Mouse (Mus musculus): ENCODE data around the gene Gm2a. TPM values are rescaled to one million over a fixed set of nuclear protein-coding genes. Genes with fewer than 3 reads are reported as not detected.

The Gm2a gene
- total RNA-seq, 2 experiments from 2014 or later = 10.6 to 10.9 TPM

Other genes with a start within 250 kb of the Gm2a start
- 10 to 100 TPM; 34.6 to 47.1 TPM for gene Lyrm7, start 237.2 kb upstream of the Gm2a start, total RNA-seq (2021)
- 100 to 1,000 TPM; 290 to 301 TPM for gene Hint1, start 231.7 kb upstream of the Gm2a start, total RNA-seq (2021)
- gene Gpx3, start 195.7 kb upstream of the Gm2a start, total RNA-seq (2021) = 100 to 1,000 TPM; 177 to 178 TPM
- 10 to 100 TPM; 27.1 to 29.8 TPM for gene Tnip1, start 135.2 kb upstream of the Gm2a start, total RNA-seq (2021)
- gene Anxa6, start 64.7 kb upstream of the Gm2a start, total RNA-seq (2021) = 100 to 1,000 TPM; 240 to 246 TPM
- 10 to 100 TPM; 11.4 to 13.4 TPM for gene Ccdc69, start 20.0 kb upstream of the Gm2a start, total RNA-seq (2021)
- not detected for gene Slc36a3, start 53.6 kb downstream of the Gm2a start, total RNA-seq (2021)
- 10 to 100 TPM; 14.2 to 14.8 TPM for gene Slc36a2, start 87.0 kb downstream of the Gm2a start, total RNA-seq (2021)
- gene Slc36a1, start 106.2 kb downstream of the Gm2a start, total RNA-seq (2021) = 10 to 100 TPM in 1 of 2 experiments, 1 to 10 TPM in 1; 9.7 to 13.6 TPM
- gene Fat2, start 238.4 kb downstream of the Gm2a start, total RNA-seq (2021) = under 1 TPM in 1 of 2 experiments, not detected in 1; 0.08 TPM